Mouse (Mus musculus) T-helper 2 cell (primary cell): ENCODE data around the gene Gm973.

ENCODE experiments used
- in situ Hi-C: fragments of 300-600 bp; cut with MboI, MseI; formaldehyde crosslinking; loops from one replicate; pipeline ENCODE4 v1.15.1; 2025; ENCODE audit warnings: high pct_unique_total_duplicates

Gm973 gene

DNA sequence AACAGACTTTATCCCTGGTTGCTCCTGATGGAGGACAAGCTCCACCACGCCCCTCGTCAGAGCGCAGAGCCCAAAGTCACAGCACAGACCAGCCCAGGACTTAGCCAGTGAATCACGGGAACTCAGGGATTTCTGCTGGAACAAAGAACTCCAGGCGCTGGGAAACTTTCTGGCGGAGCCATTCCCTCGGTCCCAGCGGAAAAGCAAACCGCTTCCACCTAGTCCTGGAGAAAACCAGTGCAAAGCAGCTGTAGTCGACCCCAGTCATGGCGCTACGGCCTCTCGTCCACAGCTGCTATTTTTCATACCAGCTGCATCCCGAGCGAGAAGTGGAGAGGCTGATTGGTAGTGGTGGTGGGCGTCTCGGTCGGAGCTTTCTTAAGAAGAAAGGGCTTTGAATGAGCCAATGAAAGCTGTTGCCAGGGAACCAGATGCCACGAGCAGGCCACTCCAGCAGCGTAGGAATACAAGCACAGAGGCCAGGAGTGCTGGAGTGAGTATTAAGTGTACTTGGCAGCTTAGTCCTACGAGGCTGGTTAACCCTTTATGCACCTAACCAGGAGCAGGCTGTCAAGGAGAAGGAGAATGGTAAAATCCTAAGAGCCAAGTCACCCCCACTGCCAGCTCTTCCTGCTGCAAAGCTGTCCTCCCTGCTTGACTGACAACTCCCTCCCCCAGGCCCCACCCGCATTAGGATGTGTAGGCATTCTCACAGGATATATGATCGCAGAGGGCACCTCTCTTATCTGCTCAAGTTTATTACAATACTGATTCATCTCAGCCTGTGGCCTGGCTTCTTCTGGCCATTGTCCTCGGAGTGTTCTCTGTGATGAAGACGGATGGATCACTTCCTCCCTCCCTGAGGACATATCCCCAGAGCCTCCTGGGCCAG is at the start of gene Gm973:
Gene Gm973, plus strand, starts transcription at position 239 of the 892 bp plus-strand sequence.
- in situ Hi-C loops = no loop called here

GRCm38 (mm10) chr1:59469170-59469569 is 46.9 kb upstream of the Gm973 start:
- in situ Hi-C loops = no loop called here

- in situ Hi-C loops = no loop called here
Measured at GRCm38 (mm10) chr1:59470766-59471165, 45.3 kb upstream of the Gm973 start.

DNA sequence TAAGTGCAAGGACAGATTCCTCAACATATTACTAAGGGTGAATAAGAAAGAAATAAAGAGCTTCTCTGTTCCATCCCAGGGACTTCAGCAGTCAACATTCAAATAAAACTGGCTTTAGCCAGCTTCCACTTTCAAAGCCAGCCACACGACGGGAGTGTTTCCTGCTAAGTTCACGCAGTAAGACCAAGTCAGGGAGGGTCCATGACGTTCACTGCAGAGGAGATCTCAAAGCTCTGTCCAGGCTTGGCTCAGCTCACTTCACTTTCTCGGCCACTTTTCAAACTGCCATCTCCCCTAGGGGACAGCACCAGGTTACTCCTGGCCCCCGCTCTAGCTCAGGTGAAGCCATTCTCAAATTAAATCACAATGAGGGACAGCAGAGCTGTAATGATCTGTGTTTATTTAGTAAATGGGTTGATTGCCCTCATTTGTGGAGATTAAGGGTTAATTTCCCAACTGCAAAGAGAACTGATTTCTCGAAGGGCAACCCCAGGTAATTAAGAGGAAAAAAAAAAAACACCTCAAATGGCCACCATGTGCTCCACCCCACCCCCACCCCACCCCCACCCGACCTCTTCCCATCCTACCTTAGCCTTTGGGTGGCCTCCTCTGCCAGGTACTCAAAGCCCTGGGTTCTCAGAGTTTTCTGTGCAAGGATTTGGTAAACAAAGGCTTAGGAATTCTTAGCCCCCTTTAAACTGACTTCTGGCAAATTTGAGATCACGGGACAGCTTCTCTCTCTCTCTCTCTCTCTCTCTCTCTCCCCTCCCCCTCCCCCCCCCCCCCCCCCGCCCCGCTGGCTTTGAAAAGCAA is 43.5 kb upstream of the Gm973 start:
- in situ Hi-C loops = no loop called here

GRCm38 (mm10) chr1:59473181-59473555 is 42.9 kb upstream of the Gm973 start:
- in situ Hi-C loops = no loop called here

- in situ Hi-C loops = loop anchor here (25.0 kb wide), 1 partner anchor 688 kb away; the partner anchor contains the start of gene Casp8
Measured at GRCm38 (mm10) chr1:59475618-59476017, 40.4 kb upstream of the Gm973 start.

DNA sequence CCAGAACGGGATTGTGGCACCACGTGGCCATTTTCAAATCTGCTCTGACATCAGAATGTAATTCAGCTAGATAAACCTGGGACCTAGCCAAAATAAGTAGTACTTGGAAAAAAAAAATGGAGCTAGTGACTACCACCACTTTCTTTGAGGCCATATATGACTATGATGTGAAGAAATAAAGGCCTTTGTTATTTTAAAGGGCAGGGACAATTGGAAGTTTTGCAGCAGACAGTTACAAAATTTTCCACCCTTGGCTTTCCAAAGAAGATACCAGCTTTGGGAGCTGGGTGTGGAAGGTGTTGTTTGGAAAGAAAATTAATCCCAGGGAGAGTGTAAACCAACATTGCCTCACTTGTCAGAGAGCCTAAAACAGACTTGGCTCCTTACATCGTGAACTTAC is 37.2 kb upstream of the Gm973 start:
- in situ Hi-C loops = loop anchor here (25.0 kb wide), 1 partner anchor 692 kb away; the partner anchor contains the start of gene Casp8

GRCm38 (mm10) chr1:59480821-59481455 is 35.1 kb upstream of the Gm973 start:
- in situ Hi-C loops = loop anchor here (25.0 kb wide), 1 partner anchor 694 kb away; the partner anchor contains the start of gene Casp8

GRCm38 (mm10) chr1:59481456-59482291 is 34.4 kb upstream of the Gm973 start:
- in situ Hi-C loops = loop anchor here (25.0 kb wide), 1 partner anchor 694 kb away; the partner anchor contains the start of gene Casp8

- in situ Hi-C loops = loop anchor here (25.0 kb wide), 1 partner anchor 695 kb away; the partner anchor contains the start of gene Casp8
Measured at GRCm38 (mm10) chr1:59482331-59482695, 33.8 kb upstream of the Gm973 start, which contains the start of gene Fzd7. Gene Fzd7 (plus strand): TSS chr1:59482424.

GRCm38 (mm10) chr1:59482696-59483520 is 33.2 kb upstream of the Gm973 start:
- in situ Hi-C loops = loop anchor here (25.0 kb wide), 1 partner anchor 696 kb away; the partner anchor contains the start of gene Casp8

- in situ Hi-C loops = loop anchor here (25.0 kb wide), 1 partner anchor 696 kb away; the partner anchor contains the start of gene Casp8
Measured at GRCm38 (mm10) chr1:59483521-59484245, 32.4 kb upstream of the Gm973 start.

GRCm38 (mm10) chr1:59484314-59484713 is 31.8 kb upstream of the Gm973 start:
- in situ Hi-C loops = loop anchor here (25.0 kb wide), 1 partner anchor 697 kb away; the partner anchor contains the start of gene Casp8

- in situ Hi-C loops = loop anchor here (25.0 kb wide), 1 partner anchor 698 kb away; the partner anchor contains the start of gene Casp8
Measured at GRCm38 (mm10) chr1:59484791-59485785, 31.0 kb upstream of the Gm973 start.

- in situ Hi-C loops = loop anchor here (25.0 kb wide), 1 partner anchor 699 kb away; the partner anchor contains the start of gene Casp8
Measured at GRCm38 (mm10) chr1:59485803-59486202, 30.3 kb upstream of the Gm973 start.

- in situ Hi-C loops = loop anchor here (25.0 kb wide), 1 partner anchor 700 kb away; the partner anchor contains the start of gene Casp8
Measured at GRCm38 (mm10) chr1:59487651-59488051, 28.4 kb upstream of the Gm973 start.

DNA sequence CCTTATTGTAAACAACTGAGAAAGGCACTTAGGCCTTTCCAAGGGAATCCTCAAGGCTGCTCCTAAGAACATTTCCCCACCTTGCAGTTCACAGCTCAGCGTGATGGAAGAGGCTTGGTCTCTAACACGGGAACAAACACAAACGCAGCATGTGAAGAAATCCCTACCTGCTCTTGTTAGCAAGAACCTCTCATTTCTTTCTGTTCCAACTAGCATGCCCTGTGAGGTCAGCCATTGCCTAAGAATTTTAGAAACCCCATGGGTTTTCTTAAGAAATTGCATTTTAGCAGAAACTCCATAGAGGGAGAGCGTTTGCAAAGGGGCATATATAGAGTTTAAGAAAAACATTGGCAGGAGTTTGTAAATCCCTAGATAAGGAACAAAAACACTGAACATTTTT is 27.6 kb upstream of the Gm973 start:
- in situ Hi-C loops = loop anchor here (25.0 kb wide), 1 partner anchor 701 kb away; the partner anchor contains the start of gene Casp8
